Mouse (Mus musculus) yolk sac, embryonic 10.5 days (tissue): ENCODE measurements at regions not wholly inside any gene's neighbourhood (a gene's known extent, or its start where the extent isn't known, plus 50 kb on each side); places are given as distances from the start of the nearest gene placed in this dataset.
"Not testable (repeated sequence)": the region's sequence is repeated elsewhere in the genome, so short reads cannot be mapped to it uniquely, and the experiment has no call there.

Source experiments
- DNase-seq: peaks from one replicate; pipeline ENCODE4 v3.0.0-alpha.2; 2017; ENCODE audit warnings: low spot score

DNA sequence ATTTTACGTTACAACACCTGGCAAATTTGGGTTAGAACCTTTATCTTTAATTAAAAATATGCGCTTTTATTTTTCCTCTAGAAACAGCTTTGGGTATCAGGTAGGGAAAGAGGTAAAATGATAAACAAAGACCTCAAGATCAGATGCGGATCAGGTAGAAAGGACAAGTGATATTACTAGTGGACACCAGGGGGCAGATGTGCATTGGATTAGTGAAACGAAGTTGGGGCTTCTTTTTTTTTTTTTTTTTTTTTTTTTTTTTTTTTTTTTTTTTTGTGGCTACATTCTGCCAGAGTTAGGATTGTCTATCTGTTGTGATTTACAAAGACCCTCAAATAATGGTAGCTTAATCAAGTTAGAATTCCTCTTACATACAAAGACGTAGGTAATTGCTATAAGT is 153.8 kb downstream of the Cd109 start:
- DNase-seq = peak; percentile 9

DNA sequence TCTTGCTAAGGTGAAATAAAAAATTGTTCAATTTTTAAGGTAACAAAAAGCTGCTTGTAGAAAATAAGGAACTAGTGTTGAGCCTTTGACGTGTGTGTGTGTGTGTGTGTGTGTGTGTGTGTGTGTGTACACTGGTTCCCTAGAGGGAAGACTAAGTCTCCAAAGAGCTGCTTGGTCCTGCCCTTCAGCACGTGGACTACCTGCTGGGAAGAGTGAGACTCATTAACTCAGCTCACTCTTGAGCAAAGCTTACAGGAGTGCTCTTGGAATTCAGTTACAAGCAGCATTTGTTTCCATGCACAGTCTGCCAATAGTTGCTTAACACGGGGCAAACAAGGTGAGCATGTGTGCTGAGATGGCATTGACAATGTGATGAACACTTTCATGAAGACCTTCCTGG is 158.6 kb downstream of the Cd109 start:
- DNase-seq = no peak

DNA sequence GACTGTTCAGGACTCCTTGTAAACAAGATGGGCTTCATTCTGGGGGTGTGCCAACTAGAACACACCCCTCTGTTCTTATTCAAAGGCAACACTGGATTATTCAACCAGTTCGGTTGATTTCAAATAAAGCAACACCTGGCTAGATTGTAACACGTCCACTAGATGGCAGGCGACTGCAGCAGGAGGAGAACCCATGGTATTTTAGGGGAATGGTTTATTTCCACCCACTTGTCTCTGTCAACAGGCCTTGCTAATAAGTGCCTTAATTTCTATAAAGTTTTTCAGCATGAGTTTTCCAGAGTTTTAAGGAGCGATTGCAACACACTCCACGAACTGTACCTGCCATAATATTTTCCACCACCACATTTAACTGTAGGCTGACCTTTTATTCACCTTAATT is 160.1 kb downstream of the Cd109 start:
- peak; percentile 10 for DNase-seq

DNA sequence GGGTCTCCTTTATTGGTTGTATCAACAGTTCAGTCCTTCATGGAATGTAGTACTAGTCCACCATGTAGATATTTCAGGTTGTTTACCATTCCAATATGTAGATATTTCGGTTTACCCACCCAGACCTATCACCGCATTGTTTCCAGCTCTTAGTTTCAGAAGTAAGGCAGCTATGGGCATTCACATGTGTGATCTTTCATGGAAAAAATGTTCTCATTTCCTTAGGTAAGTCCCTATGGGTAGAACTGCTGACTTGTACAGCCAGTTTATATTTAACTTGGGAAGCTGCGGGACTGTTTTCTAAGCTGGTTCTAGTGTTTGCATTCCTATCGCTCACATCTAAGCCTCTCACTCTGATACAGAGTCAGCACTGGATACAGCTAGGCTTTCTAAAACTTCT is 165.2 kb downstream of the Cd109 start:
- peak; percentile 35 for DNase-seq

DNA sequence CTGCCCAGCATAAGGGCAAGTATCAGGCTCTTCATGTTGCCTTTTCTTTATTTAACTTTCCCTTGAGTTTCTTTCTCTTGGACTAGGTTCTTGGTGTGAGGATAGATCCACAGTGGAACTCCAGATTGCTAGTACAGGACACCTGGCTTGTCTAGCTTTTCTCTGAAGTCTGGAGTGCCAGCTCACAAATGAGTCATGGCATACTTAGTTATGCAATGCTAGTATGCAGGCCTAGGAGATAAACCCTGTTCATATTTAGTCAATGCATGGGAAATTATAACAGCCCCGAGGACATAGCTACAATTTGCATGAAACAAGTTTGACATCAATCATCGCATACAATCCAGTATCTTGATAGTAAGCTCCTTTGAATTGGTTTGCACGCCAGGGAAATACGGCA is 167.0 kb downstream of the Cd109 start:
- DNase-seq = no peak

DNA sequence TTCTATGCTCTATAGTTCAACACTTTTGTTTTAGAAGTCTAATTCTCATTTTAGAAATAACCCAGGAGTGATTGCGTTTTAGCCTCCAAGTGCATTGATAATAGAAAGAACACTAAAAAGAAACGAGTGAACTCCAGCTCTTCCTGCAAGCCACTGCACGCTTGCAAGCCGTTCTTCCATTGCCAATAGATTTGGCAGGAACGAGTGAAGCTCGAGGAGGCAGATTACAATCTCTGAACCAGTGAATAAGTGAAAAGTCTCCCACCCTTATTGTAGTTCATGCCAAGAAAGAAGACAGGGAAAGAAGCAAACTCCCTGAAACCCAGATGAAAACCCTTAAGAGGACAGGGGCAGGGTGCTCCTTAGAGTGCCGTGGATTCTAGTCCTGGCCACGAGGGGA is 167.5 kb downstream of the Cd109 start:
- DNase-seq = no peak

DNA sequence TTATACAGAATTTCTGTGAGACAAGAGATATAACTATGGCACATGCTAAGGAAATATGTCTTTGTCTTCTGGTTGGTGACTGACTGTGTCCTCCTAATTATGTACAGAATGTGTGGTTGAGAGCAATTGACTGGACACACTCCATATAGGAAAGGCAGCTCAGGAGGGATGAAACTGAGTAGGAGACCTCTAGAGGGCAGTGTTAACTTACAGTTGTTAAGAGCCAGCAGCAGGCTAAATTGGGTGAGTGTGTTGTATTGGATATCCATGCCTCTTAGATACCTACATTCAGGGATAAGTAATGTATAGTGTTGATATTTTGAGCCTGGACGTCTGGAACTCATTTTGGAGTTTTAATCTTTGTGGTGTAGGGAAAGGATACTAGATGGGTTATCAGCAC is 172.5 kb downstream of the Cd109 start:
- DNase-seq = no peak

DNA sequence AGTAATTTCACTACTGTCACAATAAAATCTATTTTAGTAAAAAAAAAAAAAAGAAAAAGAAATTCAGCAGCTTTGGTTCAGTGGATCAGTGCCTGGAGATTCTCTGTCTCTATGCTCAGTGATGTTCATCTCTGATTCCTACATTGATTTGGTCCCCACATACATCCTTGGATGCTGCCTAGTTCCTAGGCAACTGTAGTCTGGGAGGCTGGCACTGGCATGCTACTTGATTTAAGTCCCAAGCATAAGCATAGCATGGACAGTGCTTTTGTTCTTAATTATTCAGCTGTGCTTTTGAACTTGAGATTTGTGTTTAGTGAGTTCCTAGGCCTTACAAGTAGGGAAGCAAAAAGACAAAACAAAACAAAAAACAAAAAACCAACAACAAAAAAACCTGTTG is 174.4 kb downstream of the Cd109 start:
- no peak for DNase-seq

DNA sequence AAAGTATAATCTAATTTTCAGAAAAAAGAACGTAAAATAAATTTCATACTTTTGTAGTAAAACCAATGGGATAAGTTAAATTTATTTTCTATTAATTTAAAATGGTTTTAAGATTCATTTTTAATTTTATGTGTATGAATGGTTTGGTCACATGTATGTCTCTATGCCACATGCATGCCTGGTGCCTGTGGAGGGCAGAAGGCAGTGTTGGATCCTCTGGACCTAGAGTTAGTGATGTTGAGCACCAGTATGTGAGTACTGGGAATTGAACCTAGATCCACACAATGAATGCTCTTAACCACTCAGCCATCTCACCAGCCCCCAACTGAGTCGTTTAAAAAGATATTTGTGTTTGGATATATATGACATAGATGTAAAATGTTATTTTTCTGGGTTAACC is 174.8 kb downstream of the Cd109 start:
- DNase-seq = no peak

DNA sequence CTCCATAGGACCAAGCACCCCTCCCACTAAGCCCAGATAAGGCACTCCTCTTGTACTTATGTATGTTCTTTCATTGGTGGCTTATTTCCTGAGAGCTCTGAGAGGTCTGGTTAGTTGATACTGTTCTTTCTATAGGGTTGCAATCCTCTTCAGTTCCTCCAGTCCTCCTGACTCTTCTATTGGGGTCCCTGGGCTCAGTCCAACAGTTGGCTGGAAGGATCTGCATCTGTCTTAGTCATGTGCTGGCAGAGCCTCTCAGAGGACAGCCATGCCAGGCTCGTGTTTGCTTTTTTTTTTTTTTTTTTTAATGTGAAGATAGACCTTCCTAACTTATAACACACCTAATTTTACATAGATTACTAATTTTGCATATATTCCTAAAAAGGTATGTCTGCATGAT is 180.5 kb downstream of the Cd109 start:
- DNase-seq = no peak

DNA sequence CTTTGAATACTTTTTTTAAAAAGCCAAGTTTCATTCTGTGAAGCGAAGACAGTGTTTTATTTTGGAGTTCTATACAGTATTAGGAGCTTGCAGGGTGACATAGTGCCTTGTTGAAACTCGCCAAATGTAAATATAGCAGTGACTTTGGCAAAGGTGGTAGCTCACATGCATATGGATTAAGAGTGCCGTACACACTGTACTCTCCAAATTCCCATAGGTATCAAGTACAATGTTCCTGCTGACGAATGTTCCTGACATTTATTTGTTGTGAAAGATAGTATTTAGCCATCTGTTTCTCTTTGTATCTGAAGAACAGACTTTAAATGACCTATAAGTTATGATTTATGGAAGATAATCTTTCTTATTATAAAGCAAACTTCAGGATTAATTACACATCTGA is 201.9 kb downstream of the Cd109 start:
- no peak for DNase-seq

DNA sequence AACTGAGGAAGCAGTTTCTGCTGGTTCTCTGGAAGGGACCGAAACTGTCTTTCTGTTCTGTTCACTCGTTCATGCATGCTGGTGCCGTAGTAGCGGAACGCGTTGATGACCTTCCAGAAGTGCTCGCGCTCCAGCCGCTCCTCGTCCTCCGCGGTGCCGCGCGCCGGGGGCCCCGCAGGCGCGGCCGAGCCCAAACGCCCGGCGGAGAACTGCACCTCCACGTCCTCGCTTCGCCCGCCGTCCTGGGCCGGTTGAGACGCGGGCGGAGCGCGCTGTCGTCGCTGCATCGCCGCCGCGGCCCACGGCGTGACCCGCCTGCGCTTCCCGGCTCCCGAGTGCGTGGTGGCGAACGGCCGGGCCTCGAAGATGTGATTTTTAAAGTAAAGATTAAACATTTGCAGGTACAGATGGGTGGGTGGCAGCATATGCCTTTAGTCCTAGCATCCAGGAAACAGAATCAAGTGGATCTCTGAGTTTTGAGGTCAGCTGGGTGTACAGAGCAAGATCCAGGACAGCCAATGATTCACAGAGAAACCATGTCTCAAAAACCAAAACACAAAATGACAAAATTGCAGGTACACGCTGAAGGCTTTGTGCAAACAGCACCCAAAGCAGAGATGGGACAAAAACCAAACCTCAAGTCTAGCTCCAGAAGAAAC is 206.3 kb downstream of the Cd109 start:
- not testable (repeated sequence) for DNase-seq

DNA sequence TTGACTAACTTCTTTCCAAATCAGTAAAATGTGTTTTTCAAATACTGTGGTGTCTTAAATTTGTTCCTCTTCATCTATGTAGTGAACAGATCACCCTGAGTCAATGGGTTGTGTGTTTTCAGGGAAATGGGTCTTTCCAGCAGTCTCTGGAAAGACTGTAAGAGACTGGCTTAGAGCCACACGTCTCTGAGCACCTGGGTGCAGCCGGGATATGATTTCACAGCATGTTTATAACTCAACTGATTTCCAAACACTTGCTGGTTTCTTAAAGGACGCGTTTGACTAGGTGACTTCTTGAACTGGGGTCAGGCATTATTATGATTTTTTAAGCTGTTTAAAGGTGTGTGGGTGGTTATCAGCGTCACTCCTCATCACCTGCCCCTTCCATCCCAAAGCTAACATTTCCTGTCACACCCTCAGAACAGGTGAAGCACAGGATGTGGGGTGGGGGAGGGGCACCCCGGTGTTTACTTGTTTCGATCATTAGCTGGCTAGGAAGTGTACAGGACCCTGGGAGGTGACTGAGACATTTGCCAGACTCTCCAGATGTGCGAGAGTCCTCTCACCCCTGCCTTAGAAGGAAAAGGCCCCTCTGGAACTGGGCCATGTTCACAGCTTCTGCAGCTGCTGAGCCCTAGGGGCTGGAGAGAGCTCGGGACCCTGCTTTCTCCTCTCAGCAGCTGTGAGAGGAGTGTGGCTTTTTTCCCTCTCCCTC is 229.8 kb downstream of the Cd109 start:
- DNase-seq = peak; percentile 8

DNA sequence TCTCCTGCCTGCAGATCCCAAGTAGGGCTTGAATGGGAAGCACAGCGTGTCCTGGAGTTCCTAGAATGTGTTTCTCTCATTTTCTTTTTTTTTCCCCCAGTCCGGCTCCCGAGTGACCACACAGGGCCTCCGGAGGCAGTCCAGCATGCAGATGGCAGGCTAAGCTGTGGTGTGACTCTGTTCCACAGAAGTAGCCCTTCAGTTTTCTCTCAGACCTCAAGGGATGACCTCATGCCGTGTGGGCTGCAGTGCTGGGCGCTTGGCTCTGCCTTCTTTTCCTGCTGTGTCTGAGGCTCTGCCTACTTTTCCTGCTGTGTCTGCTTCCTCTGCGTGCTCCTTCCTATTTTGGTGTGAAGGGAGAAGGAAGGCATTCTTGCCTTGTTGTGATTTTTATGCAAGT is 230.8 kb downstream of the Cd109 start:
- peak; percentile 3 for DNase-seq

DNA sequence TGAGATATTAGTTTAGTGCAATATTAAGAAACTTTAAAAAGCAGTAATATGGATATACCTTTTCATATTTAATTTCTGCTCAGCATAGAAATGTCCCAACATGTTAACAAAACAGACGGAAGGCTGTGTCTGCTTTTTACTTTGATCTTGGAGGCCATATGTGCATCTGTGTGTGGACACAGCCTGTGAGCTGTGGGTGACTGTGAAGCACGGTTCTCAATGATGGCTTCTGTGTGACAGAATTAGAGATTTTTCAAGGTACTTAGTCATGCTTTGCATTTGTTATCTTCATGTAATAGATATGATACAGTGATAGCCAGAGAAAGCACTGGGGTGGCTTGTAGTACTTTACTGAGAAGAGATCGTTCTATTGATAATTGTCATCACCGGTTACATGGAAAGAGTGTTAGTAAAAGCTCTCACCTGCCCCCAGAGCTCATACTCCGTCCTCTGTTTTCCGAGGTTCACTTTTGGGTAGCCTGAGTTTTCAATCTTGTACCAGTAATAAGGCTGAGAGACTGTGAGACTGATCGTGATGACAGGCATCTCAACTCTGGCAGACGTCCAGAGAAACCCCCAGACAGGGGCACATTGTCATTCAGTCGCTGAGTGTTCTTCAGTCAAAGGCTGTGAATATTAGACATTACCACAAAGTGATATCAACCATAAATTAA is 232.7 kb downstream of the Cd109 start:
- no peak for DNase-seq

DNA sequence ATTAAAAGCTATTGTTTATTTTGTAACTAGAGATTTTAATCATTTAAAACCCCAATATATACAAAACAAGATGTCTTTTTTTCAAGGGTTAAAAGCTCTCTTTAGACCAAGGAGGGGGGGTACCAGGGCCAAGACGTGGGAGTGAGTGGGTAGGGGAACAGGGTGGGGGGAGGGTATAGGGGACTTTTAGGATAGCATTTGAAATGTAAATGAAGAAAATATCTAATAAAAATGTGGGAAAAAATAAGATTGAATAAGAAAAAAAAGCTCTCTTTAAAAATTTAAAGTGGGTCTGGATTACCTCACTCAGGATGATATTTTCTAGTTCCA is 233.2 kb downstream of the Cd109 start:
- DNase-seq = not testable (repeated sequence)

DNA sequence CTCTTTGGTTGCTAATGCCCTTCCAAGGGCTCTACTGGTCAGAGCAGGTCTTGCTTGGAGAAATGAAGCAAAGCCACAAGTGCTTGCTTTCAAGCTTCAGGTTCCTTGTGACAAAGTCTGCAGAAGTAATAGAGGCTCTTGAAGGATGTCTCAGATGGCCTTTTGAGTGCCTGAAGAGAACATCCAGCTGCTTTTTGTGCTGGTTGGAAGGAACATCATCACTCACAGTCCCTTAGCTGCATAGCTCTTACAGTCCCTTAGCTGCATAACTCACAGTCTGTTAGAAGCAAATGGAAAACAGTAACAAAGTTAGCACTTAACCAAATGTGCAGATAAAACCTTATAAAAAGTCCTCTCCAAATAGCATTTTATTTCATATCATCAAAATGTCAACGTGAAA is 241.6 kb downstream of the Cd109 start:
- DNase-seq = no peak

DNA sequence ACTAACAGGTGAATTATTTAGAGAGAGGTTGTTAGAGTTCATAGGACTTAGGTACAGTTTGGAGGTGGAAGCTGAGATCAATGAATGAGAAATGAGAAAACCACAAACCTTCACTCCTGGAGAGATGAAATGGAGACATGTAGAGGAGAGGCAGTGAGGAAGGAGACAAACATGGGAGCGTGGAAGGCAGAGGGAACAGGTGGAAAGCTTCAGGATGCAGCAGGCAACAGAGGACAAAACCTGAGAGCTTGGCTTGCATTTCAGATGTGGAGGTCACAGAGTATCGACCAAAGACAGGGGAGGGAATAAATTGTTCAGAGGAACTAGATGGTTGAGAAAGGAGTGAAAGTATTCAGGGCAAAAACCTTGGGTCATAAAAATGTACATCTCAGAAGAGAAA is 244.6 kb downstream of the Cd109 start:
- no peak for DNase-seq

DNA sequence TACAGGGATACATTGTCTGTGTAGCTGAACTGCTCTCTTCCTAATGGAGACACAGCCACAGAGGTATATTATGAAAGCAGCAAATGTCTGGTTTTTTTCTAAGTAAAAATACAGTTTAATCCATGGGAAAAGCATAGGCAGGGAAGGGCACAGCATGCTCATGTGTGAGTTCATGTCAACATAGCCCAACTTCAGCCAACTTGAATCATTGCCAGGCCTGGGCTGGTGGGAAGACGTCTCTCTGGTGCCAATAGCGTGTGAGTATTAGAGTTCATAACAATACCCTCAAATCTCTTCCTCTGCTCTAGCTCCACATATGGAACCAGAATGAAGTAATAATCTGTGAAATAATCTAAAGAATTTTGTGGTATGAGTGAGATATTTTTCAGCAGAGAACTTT is 257.2 kb downstream of the Cd109 start:
- no peak for DNase-seq

DNA sequence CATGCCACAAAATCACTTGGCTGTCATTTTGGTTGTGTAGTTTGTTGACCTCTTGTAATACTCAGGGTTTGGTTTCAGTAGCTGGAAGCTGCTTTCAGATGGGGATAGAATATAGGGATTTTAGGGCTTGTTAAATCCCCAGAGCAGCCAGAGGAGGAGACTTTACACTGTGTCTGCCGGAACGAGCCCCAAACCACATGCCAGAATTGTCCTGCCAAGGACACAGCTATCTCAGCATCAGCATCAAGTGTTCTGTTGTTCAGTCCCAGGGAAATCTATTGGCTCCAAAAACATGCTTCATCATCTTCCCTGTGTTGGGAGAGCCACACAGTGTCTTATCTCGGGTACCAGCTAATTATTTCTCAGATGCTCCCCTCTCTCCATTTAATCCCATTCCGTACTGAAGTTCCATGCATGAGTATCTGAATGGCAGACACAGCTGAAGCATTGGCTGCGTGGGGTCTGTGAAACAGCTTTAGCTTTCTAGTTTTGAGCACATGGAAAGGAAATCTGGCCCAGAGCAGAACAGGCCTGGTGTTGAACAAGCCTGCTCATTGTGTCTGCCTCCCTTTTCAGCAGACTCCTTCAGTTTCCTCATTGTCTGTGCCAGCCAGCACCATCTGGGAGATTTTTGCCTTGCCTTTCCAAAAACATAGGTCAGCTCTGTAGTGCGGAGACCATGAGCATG is 264.8 kb downstream of the Cd109 start:
- DNase-seq = no peak

DNA sequence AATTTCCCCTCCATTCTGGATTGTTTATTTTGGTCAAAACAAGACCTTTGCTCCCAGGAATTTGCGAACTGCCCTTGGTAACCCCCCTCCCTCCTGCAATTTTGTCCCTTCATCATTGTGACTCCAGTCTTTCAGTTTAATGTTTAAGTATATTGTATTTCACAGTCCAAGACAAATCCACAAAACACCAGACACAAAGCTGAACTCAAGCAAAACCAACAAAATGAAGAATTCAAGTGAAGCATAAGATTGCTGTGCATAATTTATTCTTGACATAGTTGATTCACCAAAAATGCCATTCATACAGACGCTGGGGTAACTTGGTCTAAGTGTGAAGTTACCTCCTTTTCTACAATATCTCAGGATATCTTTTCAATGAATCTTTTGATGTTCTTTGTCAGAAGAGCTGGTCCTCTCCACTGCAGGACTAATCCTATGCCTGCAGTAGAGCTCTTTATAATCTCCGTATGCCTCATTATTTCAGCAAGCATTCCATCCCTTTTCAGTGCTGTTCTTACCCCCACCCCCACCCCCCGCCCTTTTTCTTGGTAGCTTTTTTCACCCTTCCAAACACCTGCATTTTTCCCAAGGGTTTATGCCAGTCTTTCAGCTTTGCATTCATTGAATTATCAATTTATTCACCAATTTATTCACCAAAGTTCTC is 265.4 kb downstream of the Cd109 start:
- peak; percentile 2 for DNase-seq

DNA sequence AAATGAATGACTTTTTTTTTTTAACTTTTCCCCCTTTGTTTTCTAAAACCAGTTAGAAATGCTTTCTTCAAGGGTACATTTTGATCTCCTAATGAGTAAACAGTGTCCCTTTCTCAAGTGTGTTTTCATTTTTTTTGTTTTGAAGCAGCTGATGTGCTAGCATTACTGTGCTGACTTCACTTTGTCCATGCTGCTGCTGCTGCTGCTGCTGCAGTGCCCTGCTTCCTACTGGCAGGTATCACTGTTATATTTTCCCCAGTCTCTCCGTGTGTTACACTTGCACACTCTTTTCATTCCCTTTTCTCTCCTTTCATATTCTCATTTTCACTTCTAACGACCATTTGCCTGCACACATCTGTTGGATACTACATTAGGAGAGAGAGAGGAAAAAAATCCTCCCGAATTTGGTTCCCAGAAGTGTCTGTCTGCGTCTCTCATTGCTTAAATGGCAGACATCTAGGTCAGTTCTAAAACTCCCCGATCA is 266.0 kb downstream of the Cd109 start:
- no peak for DNase-seq
